Mouse (Mus musculus): ENCODE measurements around the gene Sox12.

- TF ChIP-seq POLR2A (IDR thresholded peaks at IDR 0.05; ENCODE audit: low read depth, low read length) (no peak), CTCF (IDR thresholded peaks at IDR 0.05; ENCODE audit: extremely low read depth, insufficient read depth, insufficient read length, insufficient replicate concordance) (no peak)
These were observed 52.5 kb downstream of the Sox12 start for GRCm38 (mm10) chr2:152345393-152345792.
